Mouse (Mus musculus) cerebellum, adult 2 months (tissue): ENCODE measurements at regions not wholly inside any gene's neighbourhood (a gene's known extent, or its start where the extent isn't known, plus 50 kb on each side); places are given as distances from the start of the nearest gene placed in this dataset.

Experiments used
- CTCF ChIP-seq: fragments of 200-500 bp; IDR thresholded peaks from 2 replicates; pipeline ENCODE4 v1.5.1; 2011; ENCODE audit warnings: low read depth, mild to moderate bottlenecking, control low read depth, low read length, moderate library complexity, borderline replicate concordance; ENCODE audit not compliant: insufficient read depth
- POLR2A ChIP-seq: fragments of 200-500 bp; IDR thresholded peaks from 2 replicates; pipeline ENCODE4 v1.6.1; 2011; ENCODE audit warnings: low read length, control low read depth, borderline replicate concordance; ENCODE audit not compliant: insufficient read depth

GRCm38 (mm10) chr14:76747814-76748213, 191.1 kb upstream of the Serp2 start:
- TF ChIP-seq CTCF (no peak), POLR2A (no peak)
